Mouse (Mus musculus) cerebellum, postnatal 10 days (tissue): ENCODE measurements around the gene Odaph.
"Not testable (repeated sequence)": the region's sequence is repeated elsewhere in the genome, so short reads cannot be mapped to it uniquely, and the experiment has no call there.

Source experiments
- DNase-seq, 2 experiments: peaks; one replicate each; pipeline ENCODE4 v3.0.0; 2021; ENCODE audit warnings: mixed read lengths in 2 of 2

Gene Odaph

GRCm38 (mm10) chr5:91987236-91987635, at the start of gene Odaph:
Gene Odaph, plus strand, starts transcription at chr5:91987475.
- no peak for DNase-seq

GRCm38 (mm10) chr5:91945609-91946008, 41.7 kb upstream of the Odaph start:
- not testable (repeated sequence) for DNase-seq

- DNase-seq: no peak
Measured at GRCm38 (mm10) chr5:91947008-91947407, 40.3 kb upstream of the Odaph start.

GRCm38 (mm10) chr5:91949441-91949840, 37.8 kb upstream of the Odaph start:
- DNase-seq: peak in 1 of 2 experiments; percentile 15

- peak; percentile 50 to 68 for DNase-seq
Measured at GRCm38 (mm10) chr5:91951404-91951803, 35.9 kb upstream of the Odaph start.

GRCm38 (mm10) chr5:91956991-91957760, 30.1 kb upstream of the Odaph start:
- no peak for DNase-seq

GRCm38 (mm10) chr5:91959096-91959495, 28.2 kb upstream of the Odaph start:
- DNase-seq: peak in 1 of 2 experiments; percentile 45

GRCm38 (mm10) chr5:91959986-91960385, 27.3 kb upstream of the Odaph start:
- DNase-seq: no peak

GRCm38 (mm10) chr5:91960606-91961254, 26.5 kb upstream of the Odaph start:
- DNase-seq: no peak

- DNase-seq: no peak
Measured at GRCm38 (mm10) chr5:91961370-91961769, 25.9 kb upstream of the Odaph start.

GRCm38 (mm10) chr5:91962259-91962638, 25.0 kb upstream of the Odaph start:
- DNase-seq: no peak

GRCm38 (mm10) chr5:91962639-91963440, 24.4 kb upstream of the Odaph start, which contains the start of gene Rchy1:
Gene Rchy1, minus strand, starts transcription at chr5:91963068.
- peak; percentile 97 for DNase-seq

- no peak for DNase-seq
Measured at GRCm38 (mm10) chr5:91972046-91972445, 15.2 kb upstream of the Odaph start.

GRCm38 (mm10) chr5:91974002-91974401, 13.3 kb upstream of the Odaph start:
- no peak for DNase-seq

- DNase-seq: no peak
Measured at GRCm38 (mm10) chr5:91975758-91976157, 11.5 kb upstream of the Odaph start.

GRCm38 (mm10) chr5:91976566-91977396, 10.5 kb upstream of the Odaph start:
- no peak for DNase-seq

- DNase-seq: no peak
Measured at GRCm38 (mm10) chr5:91977397-91977770, 9.9 kb upstream of the Odaph start.

- DNase-seq: no peak
Measured at GRCm38 (mm10) chr5:91981176-91981840, 6.0 kb upstream of the Odaph start.

- DNase-seq: no peak
Measured at GRCm38 (mm10) chr5:91983490-91983889, 3.8 kb upstream of the Odaph start.

GRCm38 (mm10) chr5:91985721-91986120, 1.6 kb upstream of the Odaph start:
- DNase-seq: no peak

- DNase-seq: no peak
Measured at GRCm38 (mm10) chr5:91987799-91988198, 524 bp downstream of the Odaph start.

- DNase-seq: no peak
Measured at GRCm38 (mm10) chr5:91989261-91989660, 2.0 kb downstream of the Odaph start.
